Mouse (Mus musculus) right cerebral cortex, postnatal 10 days (tissue): ENCODE measurements at regions not wholly inside any gene's neighbourhood (a gene's known extent, or its start where the extent isn't known, plus 50 kb on each side); places are given as distances from the start of the nearest gene placed in this dataset.
"Not testable (repeated sequence)": the region's sequence is repeated elsewhere in the genome, so short reads cannot be mapped to it uniquely, and the experiment has no call there.

Experiments
- DNase-seq, 2 experiments: peaks; one replicate each; pipeline ENCODE4 v3.0.0; 2021; ENCODE audit warnings: low spot score in 2 of 2

- DNase-seq = no peak
Measured at GRCm38 (mm10) chr9:33436459-33436858, 800.4 kb downstream of the Ets1 start.

GRCm38 (mm10) chr9:33442266-33442665, 806.2 kb downstream of the Ets1 start:
- no peak for DNase-seq

GRCm38 (mm10) chr9:33445902-33446301, 809.9 kb downstream of the Ets1 start:
- DNase-seq = no peak

- DNase-seq = no peak
Measured at GRCm38 (mm10) chr9:33475106-33475505, 839.1 kb downstream of the Ets1 start.

- no peak for DNase-seq
Measured at GRCm38 (mm10) chr9:33482845-33483540, 847.0 kb downstream of the Ets1 start.

- DNase-seq = no peak
Measured at GRCm38 (mm10) chr9:33483541-33483846, 847.5 kb downstream of the Ets1 start.

GRCm38 (mm10) chr9:33533101-33533810, 897.2 kb downstream of the Ets1 start:
- DNase-seq = no peak

- peak in 1 of 2 experiments; percentile 28 for DNase-seq
Measured at GRCm38 (mm10) chr9:33543301-33543700, 907.3 kb downstream of the Ets1 start.

- DNase-seq = no peak
Measured at GRCm38 (mm10) chr9:33546126-33546737, 910.2 kb downstream of the Ets1 start.

- DNase-seq = no peak
Measured at GRCm38 (mm10) chr9:33549395-33549794, 913.4 kb downstream of the Ets1 start.

GRCm38 (mm10) chr9:33571990-33572389, 913.7 kb upstream of the Kirrel3 start:
- no peak for DNase-seq

GRCm38 (mm10) chr9:33611511-33611910, 874.2 kb upstream of the Kirrel3 start:
- peak; percentile 23 to 24 for DNase-seq

GRCm38 (mm10) chr9:33624378-33624777, 861.3 kb upstream of the Kirrel3 start:
- no peak for DNase-seq

- no peak for DNase-seq
Measured at GRCm38 (mm10) chr9:33629731-33630473, 855.8 kb upstream of the Kirrel3 start.

GRCm38 (mm10) chr9:33662978-33663377, 822.7 kb upstream of the Kirrel3 start:
- DNase-seq = no peak

- peak; percentile 36 to 55 for DNase-seq
Measured at GRCm38 (mm10) chr9:33681129-33681528, 804.6 kb upstream of the Kirrel3 start.

- no peak for DNase-seq
Measured at GRCm38 (mm10) chr9:33691731-33692130, 794.0 kb upstream of the Kirrel3 start.

GRCm38 (mm10) chr9:33717614-33718013, 768.1 kb upstream of the Kirrel3 start:
- peak in 1 of 2 experiments; percentile 21 for DNase-seq

- DNase-seq = peak in 1 of 2 experiments; percentile 19
Measured at GRCm38 (mm10) chr9:33724811-33725210, 760.9 kb upstream of the Kirrel3 start.

- not testable (repeated sequence) for DNase-seq
Measured at GRCm38 (mm10) chr9:33728058-33728457, 757.6 kb upstream of the Kirrel3 start.

- DNase-seq = no peak
Measured at GRCm38 (mm10) chr9:33760701-33761100, 725.0 kb upstream of the Kirrel3 start.

GRCm38 (mm10) chr9:33766235-33766634, 719.5 kb upstream of the Kirrel3 start:
- DNase-seq = no peak
